Mouse (Mus musculus): ENCODE data around the gene Nfya.

DNA sequence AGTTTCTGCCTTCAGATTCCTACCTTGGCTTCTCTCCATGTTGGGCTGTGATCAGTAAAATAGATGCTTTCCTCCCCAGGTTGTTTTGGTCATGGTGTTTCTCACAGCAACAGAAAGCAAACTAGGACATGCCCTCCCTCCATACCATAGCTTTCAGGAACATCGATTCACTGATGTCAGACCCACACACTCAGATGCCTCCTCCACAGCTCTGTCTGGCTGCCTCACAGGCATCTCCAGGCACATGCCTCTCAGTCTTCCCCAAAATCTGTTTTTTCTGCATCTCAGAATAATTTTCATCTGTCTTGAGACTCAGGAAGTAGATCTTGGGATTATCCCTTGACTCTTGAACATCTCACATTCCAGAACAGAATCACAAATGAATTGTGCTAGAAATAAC, 33.6 kb downstream of the Nfya start:
- TF ChIP-seq CTCF (conservative IDR thresholded peaks at IDR 0.05; ENCODE audit: insufficient read depth, insufficient read length, low read depth, low read length) = no peak
- no peak for TF ChIP-seq POLR2A (IDR thresholded peaks at IDR 0.05; ENCODE audit: low read depth, low read length)

All from kidney, adult 2 months (tissue).